Mouse (Mus musculus) megakaryocyte, embryonic 14.5 days (primary cell): ENCODE results near the gene Mtif2.

ENCODE experiments used
- FLI1 ChIP-seq: IDR thresholded peaks from 2 replicates; pipeline ENCODE4 v1.6.1; 2012; ENCODE audit warnings: low read length, inconsistent platforms, mixed read lengths
- GATA1 ChIP-seq: IDR thresholded peaks from 3 replicates; pipeline ENCODE4 v1.6.1; 2012; ENCODE audit warnings: mixed read lengths, low read length, inconsistent platforms, borderline replicate concordance

DNA sequence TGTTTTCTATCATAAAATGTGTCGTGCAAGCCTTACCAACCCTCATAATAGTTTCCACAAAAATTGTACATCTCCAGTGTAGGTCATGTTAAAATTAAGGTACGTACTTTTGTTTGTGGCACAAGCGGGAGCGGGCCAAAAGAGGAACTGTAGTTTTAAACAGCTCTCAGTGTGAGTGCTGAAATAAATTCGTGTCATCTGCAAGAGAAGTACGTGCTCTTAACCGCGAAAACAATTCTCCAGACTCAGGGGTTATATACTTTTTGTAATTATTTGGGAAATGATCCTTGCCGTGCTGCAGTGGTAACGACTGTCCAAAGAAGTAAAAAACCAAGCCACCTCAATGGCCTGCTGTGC lies 11.9 kb upstream of the Mtif2 start:
- TF ChIP-seq GATA1 (no peak), FLI1 (no peak)
